Mouse (Mus musculus) myocyte (in vitro differentiated cells): ENCODE results near the gene Spata32.

Experiments
- MYOD1 ChIP-seq, 3 experiments: IDR thresholded peaks; one replicate each; pipeline ENCODE4 v1.6.1; 2011; ENCODE audit warnings: control low read depth in 2 of 3, low read depth in 2 of 3, mild to moderate bottlenecking in 2 of 3, moderate library complexity in 1 of 3; ENCODE audit not compliant: insufficient read length in 2 of 3, control insufficient read depth in 1 of 3
- POLR2A ChIP-seq: IDR thresholded peaks from one replicate; pipeline ENCODE4 v1.6.1; 2011; ENCODE audit warnings: low read depth, mild to moderate bottlenecking, control low read depth, moderate library complexity; ENCODE audit not compliant: insufficient read length
- POLR2AphosphoS2 ChIP-seq: IDR thresholded peaks from one replicate; pipeline ENCODE4 v1.6.1; 2011; ENCODE audit warnings: low read depth, control low read depth; ENCODE audit not compliant: insufficient read length
- TCF12 ChIP-seq: IDR thresholded peaks from one replicate; pipeline ENCODE4 v1.6.1; 2011; ENCODE audit warnings: mild to moderate bottlenecking, control low read depth; ENCODE audit not compliant: poor library complexity, insufficient read depth, severe bottlenecking

- no peak for TF ChIP-seq TCF12
- TF ChIP-seq MYOD1 (IDR thresholded peaks at IDR 0.05; ENCODE audit: control insufficient read depth in 1 of 3, insufficient read length in 2 of 3, low read depth in 2 of 3), result no peak
- TF ChIP-seq POLR2AphosphoS2, result no peak
- TF ChIP-seq POLR2A, result no peak
Measured at GRCm38 (mm10) chr11:103173771-103174344, 44.4 kb downstream of the Spata32 start.
